Mouse (Mus musculus) stomach, embryonic 16.5 days (tissue): ENCODE data around the gene Cmtm7. TPM values are rescaled to one million over a fixed set of nuclear protein-coding genes. Genes with fewer than 3 reads are reported as not detected.

Experiments used
- polyA plus RNA-seq: library from polyadenylated mRNA; unstranded; fragments of >200 nt; fragmentation: Nextera tagmentation; extraction: Ambion mirVana; gene quantifications from 2 replicates; pipeline ENCODE4 v1.2.1, GENCODE M21; 2015

Gene Cmtm7
- polyA plus RNA-seq, 1 experiment from 2014 or later = 87.2 TPM

Other genes starting within 250 kb of the Cmtm7 start
- 0.96 and 0.98 TPM in 2 replicates for gene Trim71, start 217.5 kb downstream of the Cmtm7 start, polyA plus RNA-seq
- 54.6 and 57.8 TPM in 2 replicates for gene Cnot10, start 141.7 kb downstream of the Cmtm7 start, polyA plus RNA-seq
- 45.2 and 53.0 TPM in 2 replicates for gene Dync1li1, start 93.1 kb downstream of the Cmtm7 start, polyA plus RNA-seq
- gene Cmtm6, start 50.7 kb downstream of the Cmtm7 start, polyA plus RNA-seq = 71.8 and 81.0 TPM in 2 replicates
- 59.5 and 65.6 TPM in 2 replicates for gene Cmtm8, start 62.3 kb upstream of the Cmtm7 start, polyA plus RNA-seq
- 18.7 and 20.2 TPM in 2 replicates for gene Gpd1l, start 152.1 kb upstream of the Cmtm7 start, polyA plus RNA-seq
- 0.95 and 1.4 TPM in 2 replicates for gene Osbpl10, start 196.7 kb upstream of the Cmtm7 start, polyA plus RNA-seq
- 421 and 444 TPM in 2 replicates for gene Rps27rt, start 200.9 kb upstream of the Cmtm7 start, polyA plus RNA-seq